Mouse (Mus musculus): ENCODE measurements around the gene Fubp3. TPM values are rescaled to one million over a fixed set of nuclear protein-coding genes. Genes with fewer than 3 reads are reported as not detected.
"Not testable (repeated sequence)": the region's sequence is repeated elsewhere in the genome, so short reads cannot be mapped to it uniquely, and the experiment has no call there.

Gene Fubp3
- polyA plus RNA-seq (2021) = 76.9 TPM

DNA sequence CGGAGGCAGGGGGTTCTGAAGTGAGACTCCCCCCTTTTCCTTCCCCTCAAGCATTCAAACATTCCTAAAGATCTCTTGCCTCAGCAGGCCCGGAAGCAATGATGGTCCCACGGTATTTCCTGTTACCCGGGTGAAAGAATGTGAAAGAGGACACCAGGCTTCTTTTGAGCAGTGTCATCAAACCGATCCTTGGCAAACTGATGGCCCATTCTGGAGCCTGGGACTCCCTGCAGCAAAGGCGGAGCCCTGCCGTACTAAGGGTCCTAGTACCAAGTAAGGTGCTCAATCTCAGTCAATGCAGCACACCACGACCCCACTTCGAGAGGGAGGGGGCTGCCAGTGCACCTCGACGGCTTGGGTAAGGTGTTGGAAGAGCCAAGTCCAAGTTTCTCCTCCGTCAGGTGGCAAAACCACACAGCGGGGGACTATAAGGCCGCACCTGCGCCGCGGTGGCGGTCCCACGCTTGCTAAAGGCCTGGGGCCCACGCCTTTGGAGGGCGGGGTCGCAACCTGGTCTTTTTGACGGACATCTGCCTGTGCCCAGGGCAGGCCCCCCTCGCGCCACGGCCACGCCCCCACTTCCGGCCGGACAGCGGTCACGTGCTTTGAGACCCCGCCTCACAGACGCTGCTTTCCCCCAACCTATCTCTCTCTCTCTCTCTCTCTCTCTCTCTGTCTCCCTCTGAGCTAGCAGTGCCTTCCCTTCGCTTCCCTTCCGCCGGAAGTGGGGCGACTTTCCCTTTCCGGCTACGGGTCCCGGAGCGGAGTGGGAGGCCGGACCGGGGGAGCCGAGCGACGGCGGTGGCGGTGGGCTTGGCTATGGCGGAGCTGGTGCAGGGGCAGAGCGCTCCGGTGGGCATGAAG, at the start of gene Fubp3:
Gene Fubp3, plus strand, starts transcription at position 601 of the 864 bp plus-strand sequence.
- peak; percentile 67 for DNase-seq (ENCODE audit: low read depth, low spot score)
- H3K27me3 ChIP-seq = peaks cover 8% of the 10 kb centered on the region
- in situ Hi-C loops (cut with MboI; ENCODE audit: low pct_unique_long_range_greater_than_20kb) = no loop called here
- no peak for TF ChIP-seq CTCF (IDR thresholded peaks at IDR 0.05)
- CTCF ChIA-PET = no interaction called here
- POLR2A ChIA-PET = interaction anchor here (0.5 kb wide), 1 partner anchor 245 kb away, joined by 7 read pairs; no protein-coding TSS in a partner anchor
- peak; percentile 87 for ATAC-seq

DNA sequence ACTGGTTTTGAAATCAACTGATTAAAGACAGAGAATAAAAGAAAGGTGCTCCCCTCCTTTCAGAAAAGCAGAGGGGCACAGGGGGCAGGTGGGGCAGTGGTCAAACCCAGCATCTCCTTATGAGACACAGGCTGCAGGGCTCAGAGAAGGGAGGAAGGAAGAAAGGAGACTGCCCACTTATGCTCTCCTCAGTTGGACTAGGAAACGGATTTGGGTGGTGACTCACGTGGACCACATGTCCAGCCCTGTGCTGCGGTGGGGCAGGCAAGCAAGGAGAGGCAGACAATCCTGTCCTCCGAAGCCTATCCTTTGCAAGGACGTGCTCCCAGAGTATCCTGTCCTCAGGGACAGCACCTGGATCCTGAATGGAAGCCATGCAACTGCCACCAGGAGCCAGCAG, 47.8 kb upstream of the Fubp3 start:
- ATAC-seq (no peak), DNase-seq (ENCODE audit: low read depth, low spot score) (no peak)
- TF ChIP-seq CTCF (IDR thresholded peaks at IDR 0.05) = no peak
- ChIA-PET POLR2A (no interaction called here), CTCF (no interaction called here)
- H3K27me3 ChIP-seq = peaks cover 23% of the 10 kb centered on the region
- in situ Hi-C loops (cut with MboI; ENCODE audit: low pct_unique_long_range_greater_than_20kb) = no loop called here

DNA sequence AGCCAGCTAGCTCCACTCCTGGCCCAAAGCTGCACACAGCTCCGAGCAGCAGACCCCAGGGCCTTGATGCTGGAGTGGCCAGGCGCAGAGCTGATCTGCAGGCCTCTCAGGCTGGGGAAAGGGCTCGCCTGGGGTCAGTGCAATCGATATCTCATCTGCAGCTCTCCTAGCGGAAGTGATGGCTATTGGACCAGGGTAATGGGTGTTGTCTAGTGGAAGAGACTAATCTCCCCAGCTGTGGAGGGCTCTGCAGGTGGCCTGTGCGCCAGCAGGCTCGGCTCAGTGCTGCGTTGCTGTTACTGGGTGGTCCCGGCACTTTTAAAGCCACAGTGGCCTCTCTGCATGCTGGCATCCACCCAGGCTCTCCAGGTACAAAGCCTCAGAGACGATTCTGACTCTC, 46.7 kb upstream of the Fubp3 start:
- POLR2A ChIA-PET = interaction anchor here (0.6 kb wide), 1 partner anchor 131 kb away, joined by 3 read pairs; no protein-coding TSS in a partner anchor

DNA sequence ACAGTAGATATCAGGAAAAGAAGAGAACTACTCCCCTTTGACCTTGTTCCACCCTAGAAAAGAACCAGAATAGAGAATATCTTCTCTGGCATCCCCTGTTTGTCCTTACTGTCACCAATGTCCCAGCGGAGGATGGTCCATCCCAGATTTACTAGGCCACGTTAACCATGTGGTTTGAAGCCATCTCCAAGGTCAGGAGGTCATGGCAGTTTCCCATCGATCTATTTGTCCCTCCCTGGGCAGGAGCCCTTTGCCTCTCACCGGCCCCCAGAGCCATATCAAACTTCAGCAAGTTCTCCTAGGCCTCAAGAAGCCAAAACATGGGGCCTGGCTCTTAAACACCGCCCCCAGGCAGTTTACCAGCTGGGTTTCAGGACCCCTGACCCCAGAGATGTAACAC, 42.2 kb upstream of the Fubp3 start:
- no peak for TF ChIP-seq CTCF (IDR thresholded peaks at IDR 0.05)
- ATAC-seq (no peak), DNase-seq (ENCODE audit: low read depth, low spot score) (no peak)
- H3K27me3 ChIP-seq = peaks cover 14% of the 10 kb centered on the region
- ChIA-PET POLR2A (no interaction called here), CTCF (no interaction called here)
- in situ Hi-C loops (cut with MboI; ENCODE audit: low pct_unique_long_range_greater_than_20kb) = no loop called here

More for the DNA sequence above, 46.7 kb upstream of the Fubp3 start:
- ATAC-seq (no peak), DNase-seq (ENCODE audit: low read depth, low spot score) (no peak)
- no peak for TF ChIP-seq CTCF (IDR thresholded peaks at IDR 0.05)
- peaks cover 18% of the 10 kb centered on the region for H3K27me3 ChIP-seq
- in situ Hi-C loops (cut with MboI; ENCODE audit: low pct_unique_long_range_greater_than_20kb) = no loop called here
- CTCF ChIA-PET = no interaction called here

DNA sequence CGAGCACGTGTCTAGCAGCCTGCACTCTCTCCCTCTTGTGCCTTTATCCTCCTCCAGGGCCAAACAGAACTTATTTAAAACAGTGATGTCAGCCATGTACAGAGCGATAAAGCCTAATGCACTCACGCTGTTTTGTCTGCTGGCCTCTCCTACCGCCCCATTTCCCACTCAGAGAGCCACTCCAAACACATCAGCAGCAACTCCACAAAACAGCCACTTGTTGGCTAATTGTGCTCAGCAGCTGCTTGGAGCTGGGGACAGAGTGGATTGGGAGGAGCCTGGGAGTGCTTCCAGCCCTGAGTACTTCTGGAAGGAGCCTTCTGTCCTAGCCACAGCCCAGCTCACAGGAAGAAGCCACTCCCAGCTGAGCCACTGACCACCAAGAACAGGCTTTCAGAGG, 35.4 kb upstream of the Fubp3 start:
- no peak for ATAC-seq
- CTCF ChIA-PET = no interaction called here
- in situ Hi-C loops (cut with MboI; ENCODE audit: low pct_unique_long_range_greater_than_20kb) = no loop called here
- no peak for TF ChIP-seq CTCF (IDR thresholded peaks at IDR 0.05)
- DNase-seq (ENCODE audit: low read depth, low spot score) = no peak
- POLR2A ChIA-PET = no interaction called here
- peaks cover 17% of the 10 kb centered on the region for H3K27me3 ChIP-seq

DNA sequence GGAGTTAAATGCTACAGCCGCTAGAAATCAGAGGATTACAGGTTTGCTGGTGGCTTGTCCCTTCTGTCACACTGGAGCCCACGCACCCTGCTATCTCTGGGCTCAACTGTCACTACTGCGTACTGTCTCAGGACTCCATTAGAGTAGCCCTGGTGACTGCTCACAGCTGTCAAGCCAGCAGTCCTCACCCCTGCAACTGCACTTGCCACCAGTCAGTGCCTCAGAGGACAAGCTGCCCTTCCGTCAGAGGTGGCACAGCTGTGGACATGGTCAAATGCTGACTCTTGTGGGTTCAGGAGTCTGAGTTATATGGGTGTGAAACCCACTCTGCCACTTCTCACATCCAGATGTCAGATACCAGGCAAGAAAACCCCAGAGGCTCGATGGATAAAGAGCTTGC, 33.7 kb upstream of the Fubp3 start:
- peaks cover 33% of the 10 kb centered on the region for H3K27me3 ChIP-seq
- POLR2A ChIA-PET = no interaction called here
- in situ Hi-C loops (cut with MboI; ENCODE audit: low pct_unique_long_range_greater_than_20kb) = no loop called here
- DNase-seq (ENCODE audit: low read depth, low spot score) (no peak), ATAC-seq (no peak)
- CTCF ChIA-PET = no interaction called here
- no peak for TF ChIP-seq CTCF (IDR thresholded peaks at IDR 0.05)

DNA sequence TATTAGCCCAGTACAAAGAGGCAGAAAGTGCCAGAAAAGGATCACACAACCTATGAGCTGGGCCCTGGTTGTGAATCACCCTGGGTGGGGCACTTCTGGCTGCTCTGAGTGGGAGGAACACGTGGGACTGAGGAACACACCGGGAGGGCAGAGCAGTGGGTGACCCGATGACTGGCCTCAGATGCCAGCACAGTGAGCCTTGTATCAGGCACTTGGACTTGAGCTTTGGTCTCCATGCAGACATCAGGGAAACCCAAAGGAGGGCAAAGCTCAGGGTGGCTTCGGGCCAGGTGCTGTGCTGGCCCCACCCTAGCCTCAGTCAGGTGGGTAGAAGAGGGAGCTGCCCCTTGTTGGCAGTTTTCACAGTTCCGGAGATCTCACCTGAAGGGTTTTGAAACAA, 30.9 kb upstream of the Fubp3 start:
- ChIA-PET CTCF (no interaction called here), POLR2A (interaction anchor here (0.6 kb wide), 1 partner anchor 332 kb away, joined by 3 read pairs; no protein-coding TSS in a partner anchor)
- peaks cover 48% of the 10 kb centered on the region for H3K27me3 ChIP-seq
- TF ChIP-seq CTCF (IDR thresholded peaks at IDR 0.05) = no peak
- DNase-seq (ENCODE audit: low read depth, low spot score) (no peak), ATAC-seq (no peak)
- in situ Hi-C loops (cut with MboI; ENCODE audit: low pct_unique_long_range_greater_than_20kb) = no loop called here

DNA sequence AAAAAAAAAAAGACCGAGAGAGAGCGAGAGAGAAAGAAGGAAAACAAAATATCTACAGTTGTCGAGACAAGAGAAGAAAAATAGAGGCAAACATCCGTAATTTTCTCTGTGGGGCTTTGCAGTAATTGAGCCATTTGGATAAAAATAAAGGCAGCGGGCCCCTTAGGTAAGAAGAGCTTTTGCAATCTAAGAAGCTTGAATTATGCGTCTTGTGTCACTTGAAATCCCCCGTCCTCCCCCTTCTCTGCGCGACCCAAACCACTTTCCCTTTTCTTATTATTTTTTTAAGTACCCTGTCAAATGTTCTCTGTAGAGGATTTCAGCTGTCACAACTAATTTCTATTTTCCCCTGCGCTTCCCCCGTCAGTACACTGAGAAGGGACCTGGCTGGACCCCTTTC, 24.7 kb upstream of the Fubp3 start:
- no peak for TF ChIP-seq CTCF (IDR thresholded peaks at IDR 0.05)
- CTCF ChIA-PET = no interaction called here
- DNase-seq (ENCODE audit: low read depth, low spot score) (no peak), ATAC-seq (no peak)
- in situ Hi-C loops (cut with MboI; ENCODE audit: low pct_unique_long_range_greater_than_20kb) = no loop called here
- H3K27me3 ChIP-seq = peaks cover 36% of the 10 kb centered on the region
- POLR2A ChIA-PET = no interaction called here

DNA sequence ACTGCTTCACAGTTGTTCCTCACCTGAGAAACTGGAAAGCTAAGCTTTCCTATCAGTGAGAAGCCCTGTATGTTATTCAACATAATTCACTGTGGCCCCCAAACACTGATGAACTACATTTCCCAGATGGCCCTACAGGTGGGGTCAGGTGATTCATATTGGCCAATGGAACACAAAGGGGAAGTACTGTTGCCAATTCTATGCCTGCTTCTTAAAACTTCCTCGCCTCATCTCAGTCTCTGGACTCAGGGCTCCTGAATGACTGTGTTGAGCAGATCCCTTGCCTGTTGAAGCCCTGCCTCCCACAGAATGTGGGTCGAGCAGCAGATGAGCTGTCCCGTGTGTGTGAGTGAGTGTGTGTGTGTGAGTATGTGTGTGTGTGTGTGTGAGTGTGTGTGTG, 21.9 kb upstream of the Fubp3 start:
- ChIA-PET CTCF (no interaction called here), POLR2A (no interaction called here)
- DNase-seq (ENCODE audit: low read depth, low spot score) = no peak
- TF ChIP-seq CTCF (IDR thresholded peaks at IDR 0.05) = no peak
- peaks cover 13% of the 10 kb centered on the region for H3K27me3 ChIP-seq
- in situ Hi-C loops (cut with MboI; ENCODE audit: low pct_unique_long_range_greater_than_20kb) = no loop called here
- no peak for ATAC-seq

DNA sequence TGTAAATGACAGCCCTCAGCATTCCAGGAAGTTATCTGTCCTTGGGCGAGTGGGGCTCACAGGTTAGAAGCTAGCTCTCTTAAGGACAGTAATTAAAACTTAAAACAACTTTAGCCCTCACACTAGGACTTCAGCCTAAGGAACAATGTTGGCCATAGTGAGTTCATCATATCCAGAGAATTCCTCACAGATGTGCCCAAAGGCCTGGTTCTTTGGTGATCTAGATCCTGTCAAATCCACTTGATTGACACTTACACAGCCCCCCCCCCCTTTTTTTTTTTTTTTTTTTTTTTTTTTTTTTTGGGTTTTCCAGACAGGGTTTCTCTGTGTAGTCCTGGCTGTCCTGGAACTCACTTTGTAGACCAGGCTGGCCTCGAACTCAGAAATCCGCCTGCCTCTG, 21.1 kb upstream of the Fubp3 start:
- ATAC-seq; H3K27me3 ChIP-seq; CTCF ChIA-PET; POLR2A ChIA-PET; in situ Hi-C loops (cut with MboI; ENCODE audit: low pct_unique_long_range_greater_than_20kb); DNase-seq (ENCODE audit: low read depth, low spot score): not testable (repeated sequence)

DNA sequence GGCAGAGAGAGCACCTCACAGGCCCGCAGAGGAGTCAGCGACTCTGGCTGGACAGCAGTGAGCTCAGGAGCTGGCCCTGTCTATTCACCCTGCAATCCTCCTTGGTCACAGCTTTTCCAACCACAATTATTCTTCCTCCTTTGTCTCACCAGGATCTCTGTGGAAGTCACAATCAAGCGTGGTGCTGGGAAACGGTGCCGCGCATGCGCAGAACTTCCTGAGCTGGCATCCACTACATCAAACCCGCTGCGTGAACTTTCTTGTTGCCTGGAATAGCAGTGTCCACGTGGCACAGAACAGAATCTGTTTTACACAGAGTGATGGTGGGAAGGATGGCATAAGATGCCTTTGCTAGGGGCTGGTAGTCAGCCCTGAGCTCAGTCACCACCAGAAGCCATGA, 20.5 kb upstream of the Fubp3 start:
- DNase-seq (ENCODE audit: low read depth, low spot score) (no peak), ATAC-seq (no peak)
- ChIA-PET CTCF (no interaction called here), POLR2A (no interaction called here)
- in situ Hi-C loops (cut with MboI; ENCODE audit: low pct_unique_long_range_greater_than_20kb) = no loop called here
- no peak for TF ChIP-seq CTCF (IDR thresholded peaks at IDR 0.05)
- peaks cover 1% of the 10 kb centered on the region for H3K27me3 ChIP-seq

DNA sequence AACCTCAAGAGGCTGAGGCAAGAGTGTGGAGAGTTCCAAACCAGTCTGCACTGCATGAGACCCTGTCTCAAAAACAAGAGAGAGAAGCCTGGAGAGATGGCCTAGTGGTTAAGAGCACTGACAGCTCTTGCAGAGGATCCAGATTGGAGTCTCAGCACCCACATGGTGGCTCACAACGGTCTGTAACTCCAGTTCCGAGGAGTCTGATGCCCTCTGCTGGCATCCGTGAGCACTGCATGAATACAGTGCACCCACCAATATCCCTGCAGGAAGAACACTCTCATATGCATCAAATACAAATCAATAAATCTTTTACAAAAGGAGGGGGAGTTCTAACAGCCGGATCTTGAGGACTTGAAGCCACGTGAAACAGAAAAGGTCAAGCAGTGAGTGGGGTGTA, 17.8 kb upstream of the Fubp3 start:
- in situ Hi-C loops (cut with MboI; ENCODE audit: low pct_unique_long_range_greater_than_20kb) = no loop called here
- no peak for TF ChIP-seq CTCF (IDR thresholded peaks at IDR 0.05)
- POLR2A ChIA-PET = no interaction called here

More for the DNA sequence above, 17.8 kb upstream of the Fubp3 start:
- DNase-seq (ENCODE audit: low read depth, low spot score) (no peak), ATAC-seq (no peak)
- CTCF ChIA-PET = no interaction called here
- H3K27me3 ChIP-seq = peaks cover 10% of the 10 kb centered on the region
